Mouse (Mus musculus): ENCODE measurements around the gene Cmya5. TPM values are rescaled to one million over a fixed set of nuclear protein-coding genes. Genes with fewer than 3 reads are reported as not detected.

Cmya5 gene
- polyA plus RNA-seq (2015; fragmentation: Nextera tagmentation; extraction: Ambion mirVana) = 22.0 and 29.7 TPM in 2 replicates

DNA sequence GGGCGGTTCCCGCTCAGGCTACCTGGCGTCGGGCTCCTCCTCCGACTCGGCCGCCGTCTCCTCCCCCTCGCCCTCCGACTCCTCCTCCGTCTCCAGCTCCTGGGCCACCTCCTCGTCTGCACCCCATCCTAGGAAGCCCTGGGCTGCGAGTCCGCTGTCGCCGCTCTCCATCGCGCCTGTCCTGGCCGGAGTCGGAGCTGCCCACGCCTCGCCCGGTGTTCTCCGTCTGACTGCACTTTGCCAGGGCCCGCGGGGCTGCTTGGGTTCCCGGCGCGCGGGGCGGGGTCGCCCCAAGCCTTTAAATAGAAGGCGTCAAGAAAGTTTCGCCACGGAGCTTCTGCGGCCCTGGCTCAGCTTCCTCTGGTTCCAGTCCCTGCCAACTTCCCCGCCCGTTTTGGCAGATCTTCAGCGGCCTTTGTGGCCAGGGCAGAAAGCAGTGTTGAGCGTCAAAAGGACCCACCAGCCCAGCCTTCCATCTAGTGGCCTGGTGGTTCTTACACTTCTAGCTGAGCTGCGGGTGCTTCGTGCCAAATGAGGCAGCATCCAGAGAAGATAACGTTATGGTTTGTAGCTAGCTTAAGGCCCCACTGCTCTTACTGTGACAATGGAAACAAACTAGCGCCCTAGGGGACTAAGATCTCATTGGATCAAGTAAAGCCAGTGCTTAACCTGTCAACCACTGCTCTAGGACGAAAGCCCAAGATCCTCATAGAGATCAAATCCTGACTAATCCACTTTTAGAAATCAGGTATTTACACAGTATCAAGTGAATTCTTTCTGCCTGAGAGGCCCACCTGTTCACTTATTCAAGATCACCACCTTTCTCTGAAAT lies at the start of gene Cmya5:
Gene Cmya5 (minus strand): TSS at position 389 of the 832 bp plus-strand sequence.

GRCm38 (mm10) chr13:93191831-93192645 lies 47.5 kb upstream of the Cmya5 start, which contains the start of gene Tent2:
Gene Tent2, minus strand, starts transcription at chr13:93192385.

Other genes starting within 250 kb of the Cmya5 start
- 26.6 and 27.4 TPM in 2 replicates for gene Tent2, start 47.7 kb upstream of the Cmya5 start, polyA plus RNA-seq (2015; fragmentation: Nextera tagmentation; extraction: Ambion mirVana)
- gene Homer1, start 154.9 kb upstream of the Cmya5 start, polyA plus RNA-seq (2015; fragmentation: Nextera tagmentation; extraction: Ambion mirVana) = 11.3 and 12.7 TPM in 2 replicates